ENCODE assay signal across 9 mouse cellular contexts in the genomic region with DNA sequence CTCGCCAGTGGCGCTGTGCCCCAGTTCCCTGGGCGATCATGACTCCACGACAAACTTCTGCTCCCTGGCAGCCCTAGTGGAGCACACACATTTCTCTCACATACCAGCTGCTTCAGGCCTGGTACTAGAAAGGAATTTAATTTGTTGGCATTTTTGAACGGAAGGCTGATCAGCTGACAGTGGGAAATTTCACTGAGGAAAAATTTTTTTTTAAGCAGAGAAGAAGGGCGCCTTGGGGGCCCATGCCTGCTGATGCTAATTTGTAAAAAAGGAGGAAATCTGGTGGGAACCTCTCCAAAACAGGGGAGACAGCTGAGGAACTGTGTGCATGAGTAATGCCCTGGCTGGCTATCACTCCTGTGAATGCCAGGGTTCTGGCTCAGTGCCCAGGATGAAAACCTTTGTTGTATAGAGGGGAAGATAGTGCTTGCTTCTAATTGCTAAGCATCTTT.
DNase-seq lines count a peak whose midpoint lies in the region; ATAC-seq and TF ChIP-seq lines count a peak whose summit lies in the region.
"Had no signal": no experiment of that assay in that cellular context is flagged by ENCODE, and none has a peak within 500 bp of the region (broad histone marks: within the 10 kb centered on the region; RNA-seq: fewer than 3 reads in every experiment).

No protein-coding gene starts in this region.

- H3K79me2 ChIP-seq in heart, adult 2 months (replicated peaks; ENCODE audit: control insufficient read depth, insufficient read depth, low read length), result no peaks in the 10 kb centered on the region

- no peak for TF ChIP-seq CTCF in stomach, postnatal 0 days (IDR thresholded peaks at IDR 0.05; ENCODE audit: low read depth)
- no peak for TF ChIP-seq CTCF in heart, adult 2 months (IDR thresholded peaks at IDR 0.05)

- no peaks in the 10 kb centered on the region for H3K36me3 ChIP-seq in stomach, embryonic 14.5 days (ENCODE audit: control insufficient read depth, insufficient read depth, low read length)
- no peaks in the 10 kb centered on the region for H3K36me3 ChIP-seq in stomach, postnatal 0 days (ENCODE audit: control insufficient read depth, insufficient read depth, low read length)
- no peaks in the 10 kb centered on the region for H3K36me3 ChIP-seq in forebrain, embryonic 14.5 days (ENCODE audit: control insufficient read depth, insufficient read depth, low read length)
- H3K36me3 ChIP-seq in heart, adult 2 months (ENCODE audit: control insufficient read depth, insufficient read depth, low read length), result no peaks in the 10 kb centered on the region

- H3K9ac ChIP-seq in stomach, embryonic 14.5 days (replicated peaks; ENCODE audit: low read depth, low read length), result no peak overlapping the region
- H3K9ac ChIP-seq in stomach, postnatal 0 days (ENCODE audit: low read length), result no peak overlapping the region
- no peak overlapping the region for H3K9ac ChIP-seq in forebrain, embryonic 14.5 days (ENCODE audit: low read length)
- H3K9ac ChIP-seq in heart, adult 2 months (ENCODE audit: low read depth, low read length), result no peak overlapping the region
- H3K9ac ChIP-seq: liver, embryonic 14.5 days had no signal

- no peaks in the 10 kb centered on the region for H3K4me1 ChIP-seq in stomach, embryonic 14.5 days (ENCODE audit: control insufficient read depth, insufficient read depth, low read length)
- H3K4me1 ChIP-seq in stomach, postnatal 0 days (replicated peaks; ENCODE audit: control insufficient read depth, insufficient read depth), result no peaks in the 10 kb centered on the region
- no peaks in the 10 kb centered on the region for H3K4me1 ChIP-seq in forebrain, embryonic 14.5 days (ENCODE audit: control insufficient read depth, insufficient read depth, low read length)
- no peaks in the 10 kb centered on the region for H3K4me1 ChIP-seq in heart, adult 2 months (ENCODE audit: control insufficient read depth, insufficient read depth, low read length)

- no peak overlapping the region for H3K27ac ChIP-seq in stomach, embryonic 14.5 days (ENCODE audit: low read length)
- no peak overlapping the region for H3K27ac ChIP-seq in stomach, postnatal 0 days (replicated peaks)
- H3K27ac ChIP-seq in forebrain, embryonic 14.5 days (ENCODE audit: low read depth, low read length), result peak overlapping the region; percentile 65; the same call in 1 of the 2 replicates
- H3K27ac ChIP-seq in heart, adult 2 months, result no peak overlapping the region
- H3K27ac ChIP-seq: liver, embryonic 14.5 days had no signal

- H3K4me2 ChIP-seq in stomach, embryonic 14.5 days (replicated peaks; ENCODE audit: low read depth, low read length), result no peak overlapping the region
- H3K4me2 ChIP-seq in stomach, postnatal 0 days (replicated peaks; ENCODE audit: low read depth), result no peak overlapping the region
- H3K4me2 ChIP-seq in forebrain, embryonic 14.5 days (ENCODE audit: low read length), result no peak overlapping the region

- no peak for TF ChIP-seq POLR2A in heart, adult 2 months (IDR thresholded peaks at IDR 0.05; ENCODE audit: insufficient read depth, low read depth, low read length)

- H3K9me3 ChIP-seq in stomach, embryonic 14.5 days (ENCODE audit: control insufficient read depth, low read depth, low read length), result no peaks in the 10 kb centered on the region
- H3K9me3 ChIP-seq in stomach, postnatal 0 days (ENCODE audit: control insufficient read depth, low read length), result no peaks in the 10 kb centered on the region
- no peaks in the 10 kb centered on the region for H3K9me3 ChIP-seq in forebrain, embryonic 14.5 days (replicated peaks; ENCODE audit: control insufficient read depth, low read length)

- DNase-seq in stomach, postnatal 0 days (ENCODE audit: low spot score), result no peak
- peak; percentile 92 for DNase-seq in forebrain, embryonic 14.5 days (ENCODE audit: low spot score)
- peak; percentile 69 to 72 for DNase-seq in left cerebral cortex, adult 18-20 months (ENCODE audit: low spot score in 2 of 2)
- peak; percentile 50 to 61 for DNase-seq in right cerebral cortex, postnatal 36 days (ENCODE audit: low spot score in 2 of 2)
- DNase-seq in kidney, postnatal 14 days, result no peak
- no peak for DNase-seq in heart, adult 2 months
- no peak for DNase-seq in thymus, postnatal 25 days

- 78% methylated on average over 6 of the region's 6 CpGs for WGBS in stomach, embryonic 14.5 days
- 69% methylated on average over 6 of the region's 6 CpGs for WGBS in stomach, postnatal 0 days
- 50% methylated on average over 6 of the region's 6 CpGs for WGBS in forebrain, embryonic 14.5 days
- WGBS in heart, adult 2 months, result 67% methylated on average over 6 of the region's 6 CpGs

- ATAC-seq in stomach, embryonic 14.5 days (ENCODE audit: insufficient number of reproducible peaks, insufficient read depth, low FRiP score, low read depth), result 0 out of 2 replicates have a peak, but pooled peaks have one; percentile 33
- ATAC-seq in stomach, postnatal 0 days (ENCODE audit: low FRiP score, low TSS enrichment), result no peak
- ATAC-seq in forebrain, embryonic 14.5 days, result peak; percentile 99

- H3K27me3 ChIP-seq in stomach, embryonic 14.5 days (ENCODE audit: control insufficient read depth, insufficient read depth, low read length), result no peaks in the 10 kb centered on the region
- H3K27me3 ChIP-seq in stomach, postnatal 0 days (ENCODE audit: control insufficient read depth, insufficient read depth, low read length), result no peaks in the 10 kb centered on the region
- H3K27me3 ChIP-seq in forebrain, embryonic 14.5 days (replicated peaks; ENCODE audit: control insufficient read depth, insufficient read depth, low read length), result no peaks in the 10 kb centered on the region
- no peaks in the 10 kb centered on the region for H3K27me3 ChIP-seq in heart, adult 2 months (ENCODE audit: control insufficient read depth, insufficient read depth, low read length)

- intact Hi-C loops in heart, adult 2 months (cut with DNase I), result no loop called here

- no peak for TF ChIP-seq EP300 in stomach, postnatal 0 days (optimal IDR thresholded peaks at IDR 0.05)
- no peak for TF ChIP-seq EP300 in heart, adult 2 months (IDR thresholded peaks at IDR 0.05; ENCODE audit: insufficient read depth, low read depth, low read length)

- H3K4me3 ChIP-seq in stomach, embryonic 14.5 days (ENCODE audit: low read depth, low read length), result no peak overlapping the region
- no peak overlapping the region for H3K4me3 ChIP-seq in stomach, postnatal 0 days (ENCODE audit: low read depth, low read length)
- no peak overlapping the region for H3K4me3 ChIP-seq in forebrain, embryonic 14.5 days (ENCODE audit: low read depth, low read length)
- no peak overlapping the region for H3K4me3 ChIP-seq in heart, adult 2 months

Comparison
In these comparisons a context has a peak if more than half of its experiments do, and no peak if none do; other contexts are left out.
1. DNase-seq: peak in forebrain, embryonic 14.5 days (single experiment), left cerebral cortex, adult 18-20 months (2 of 2) and right cerebral cortex, postnatal 36 days (2 of 2); none in stomach, postnatal 0 days (single experiment), kidney, postnatal 14 days (single experiment), heart, adult 2 months (0 of 2) and thymus, postnatal 25 days (single experiment).